Mouse (Mus musculus): ENCODE measurements around the gene Gpx6.
A peak's percentile ranks its signal among the peaks of the same experiment; 100 is the strongest.

Gene Gpx6

DNA sequence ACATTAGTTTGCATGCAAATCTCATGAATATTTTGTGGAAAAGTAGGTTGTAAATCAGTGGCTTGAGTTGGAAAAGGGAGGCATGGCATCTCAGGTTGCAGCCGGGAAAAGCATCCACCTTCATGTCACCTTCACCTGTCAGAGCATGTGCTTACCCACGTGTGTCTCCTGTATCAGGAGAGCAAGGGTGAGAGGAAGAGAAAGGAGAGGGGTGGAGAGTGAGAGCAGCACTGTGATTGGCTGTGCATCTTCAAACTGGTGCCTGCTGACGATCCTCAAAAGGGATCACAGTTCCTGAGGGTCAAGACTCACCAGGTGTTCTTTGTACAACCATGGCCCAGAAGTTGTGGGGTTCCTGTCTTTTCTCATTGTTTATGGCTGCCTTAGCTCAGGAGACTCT, at the start of gene Gpx6:
Gene Gpx6, plus strand, starts transcription at position 200 of the 400 bp plus-strand sequence.
- no peak for DNase-seq (ENCODE audit: low read depth in 2 of 2, low spot score in 2 of 2)

DNA sequence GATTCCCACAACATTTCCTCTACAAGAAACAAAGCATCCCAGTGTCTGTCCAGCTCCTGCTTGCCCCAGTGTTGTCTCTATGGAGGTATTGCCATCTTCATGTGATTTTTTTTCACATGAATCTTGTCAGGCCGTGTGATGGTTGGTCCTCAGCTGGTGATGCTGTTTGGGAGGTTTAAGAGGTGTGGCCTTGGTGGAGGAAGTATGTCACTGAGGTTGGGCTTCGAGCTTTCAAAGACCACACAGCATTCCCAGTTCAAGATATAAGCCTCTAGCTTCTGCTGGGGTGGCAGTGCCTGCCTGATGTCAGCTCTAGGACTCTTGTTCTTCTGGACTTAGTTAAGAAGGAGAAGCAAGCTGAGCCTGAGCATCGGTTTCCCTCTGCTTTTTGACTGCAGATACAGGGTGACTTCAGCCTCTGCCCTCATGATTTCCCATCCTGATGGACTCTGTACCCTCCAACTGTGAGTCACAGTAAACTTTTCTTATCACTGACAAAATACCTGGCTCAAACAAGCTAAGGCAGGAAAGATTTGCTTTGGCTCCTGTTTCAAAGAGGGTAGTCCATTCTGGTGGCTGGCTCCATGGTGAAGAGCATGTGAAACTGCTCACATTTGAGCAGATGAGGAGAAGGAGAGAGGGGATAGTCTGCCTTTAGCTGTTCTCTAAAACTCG, 49.0 kb upstream of the Gpx6 start:
- DNase-seq (ENCODE audit: low read depth in 2 of 2, low spot score in 2 of 2): no peak

DNA sequence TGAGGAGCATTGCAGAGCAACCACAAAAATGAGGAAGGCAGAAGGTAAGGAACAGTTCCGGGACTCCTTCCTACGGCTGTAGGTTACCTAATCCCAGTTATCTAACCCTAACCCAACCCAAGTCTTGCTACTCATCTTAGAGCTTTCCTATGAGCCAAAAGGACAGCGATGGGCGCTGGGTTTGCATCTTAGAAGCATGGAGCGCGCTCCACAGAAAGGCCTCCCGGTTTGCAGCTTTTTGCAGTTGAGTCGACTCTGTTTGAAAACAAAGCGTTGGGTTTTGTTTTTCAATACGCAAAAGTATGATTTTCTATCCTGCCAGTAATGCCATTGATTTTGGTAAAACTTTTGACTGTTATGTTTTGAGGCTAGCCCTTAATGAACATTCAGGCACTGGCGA, 48.0 kb upstream of the Gpx6 start:
- no peak for DNase-seq (ENCODE audit: low read depth in 2 of 2, low spot score in 2 of 2)

DNA sequence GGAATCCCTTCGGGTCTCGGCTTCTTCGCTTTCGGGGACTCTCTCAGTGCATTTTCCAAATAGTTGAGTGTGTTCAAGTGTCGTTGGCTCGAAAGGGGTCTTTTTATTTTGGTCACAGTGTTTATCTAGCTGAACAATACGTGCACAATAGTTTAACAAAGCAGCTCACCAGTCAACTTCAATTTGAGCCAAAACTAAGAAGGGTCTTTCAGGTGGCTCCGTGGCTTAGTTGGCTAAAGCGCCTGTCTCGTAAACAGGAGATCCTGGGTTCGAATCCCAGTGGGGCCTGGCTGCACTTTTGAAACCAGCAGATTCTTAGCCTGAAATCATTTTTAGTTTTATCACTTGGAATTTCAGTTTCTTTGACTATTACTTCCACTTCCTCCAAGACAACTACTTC, 47.6 kb upstream of the Gpx6 start:
- DNase-seq (ENCODE audit: low read depth in 2 of 2, low spot score in 2 of 2): no peak

DNA sequence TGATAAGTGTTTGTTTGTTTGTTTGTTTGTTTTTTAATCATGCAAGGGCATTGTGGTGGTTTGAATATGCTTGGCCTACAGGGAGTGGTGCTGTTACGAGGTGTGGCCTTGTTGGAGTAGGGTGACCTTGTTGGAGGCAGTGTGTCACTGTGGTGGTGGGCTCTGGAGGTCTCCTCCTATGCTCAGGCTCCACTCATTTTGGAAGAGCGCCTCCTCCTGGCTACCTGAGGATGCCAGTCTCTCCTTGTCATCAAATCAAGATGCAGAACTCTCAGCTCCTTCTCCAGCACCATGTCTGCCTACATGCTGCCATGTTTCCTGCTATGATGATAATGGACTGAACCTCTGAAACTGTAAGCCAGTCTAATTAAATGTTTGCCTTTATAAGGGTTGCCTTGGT, 46.2 kb upstream of the Gpx6 start:
- DNase-seq (ENCODE audit: low read depth in 2 of 2, low spot score in 2 of 2): no peak

DNA sequence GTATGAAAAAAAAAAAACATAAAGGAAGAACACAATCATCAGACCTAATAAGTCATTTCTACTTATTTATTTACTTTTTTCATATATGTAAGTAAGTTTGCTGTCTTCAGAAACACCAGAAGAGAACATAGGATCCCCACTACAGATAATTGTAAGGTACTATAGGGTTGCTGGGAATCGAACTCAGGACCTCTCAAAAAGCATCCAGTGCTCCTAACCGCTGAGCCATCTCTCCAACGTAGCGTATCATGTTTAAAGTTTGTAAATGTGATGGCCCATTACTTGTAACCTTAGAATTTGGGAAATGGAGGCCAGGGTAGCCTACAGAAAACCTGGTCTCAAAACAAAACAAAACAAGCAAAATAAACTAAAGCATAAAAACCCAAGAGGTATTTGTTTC, 44.4 kb upstream of the Gpx6 start:
- DNase-seq (ENCODE audit: low read depth in 2 of 2, low spot score in 2 of 2): no peak

DNA sequence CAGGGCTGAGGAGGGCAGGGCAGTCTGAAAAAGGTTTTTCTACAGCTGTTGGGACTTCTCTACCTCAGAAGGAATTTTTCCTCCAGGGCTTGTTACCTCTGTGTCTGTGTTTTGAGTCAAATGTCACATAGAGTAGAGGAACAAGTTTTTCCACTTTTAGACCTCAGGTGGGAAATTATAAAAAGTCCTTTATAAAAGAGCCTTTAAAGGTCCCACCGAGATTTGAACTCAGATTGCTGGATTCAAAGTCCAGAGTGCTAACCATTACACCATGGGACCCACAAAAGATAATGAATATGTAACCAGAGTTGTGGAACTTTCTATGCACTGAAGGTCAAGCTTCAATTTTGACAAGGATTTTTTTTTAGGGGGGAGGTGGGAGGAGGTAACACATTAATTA, 43.7 kb upstream of the Gpx6 start:
- no peak for DNase-seq (ENCODE audit: low read depth in 2 of 2, low spot score in 2 of 2)

DNA sequence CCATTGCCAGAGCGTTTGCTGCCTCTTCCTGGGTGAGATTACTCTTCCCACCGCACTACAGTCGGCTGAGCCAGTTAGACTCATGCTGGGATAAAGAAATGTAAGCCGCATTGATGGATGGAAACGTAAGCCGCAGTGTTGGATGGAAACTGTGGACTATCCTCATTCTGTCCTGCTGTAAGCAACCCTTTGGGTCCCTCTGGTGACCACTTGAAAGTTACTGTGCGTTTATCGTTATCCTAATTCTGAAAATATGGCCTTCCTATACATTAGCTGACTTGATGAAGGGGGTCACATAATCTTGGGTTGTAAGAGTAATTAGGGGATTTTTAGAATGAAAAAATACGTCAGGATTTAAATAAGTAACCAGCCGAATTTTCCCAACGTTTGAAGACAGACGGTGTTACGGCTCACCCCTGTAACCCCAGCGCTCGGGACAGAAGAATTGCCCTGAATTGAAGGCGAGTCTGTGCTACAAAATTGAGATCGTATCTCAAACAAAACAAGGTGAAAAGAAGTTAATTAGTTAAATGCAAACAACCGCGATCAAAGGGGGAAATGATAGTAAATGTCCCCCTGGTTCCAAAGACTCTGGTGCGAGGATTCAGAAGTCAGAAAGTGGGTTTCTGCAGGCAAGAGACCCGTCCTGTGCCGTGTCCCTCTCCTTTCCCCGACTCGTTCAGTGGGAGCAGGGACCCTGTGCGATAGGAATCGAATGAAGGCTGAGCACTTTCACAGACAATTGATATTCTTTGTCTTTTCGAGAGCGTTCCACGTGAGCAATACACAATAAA, 36.7 kb upstream of the Gpx6 start:
- DNase-seq (ENCODE audit: low read depth in 2 of 2, low spot score in 2 of 2): no peak

DNA sequence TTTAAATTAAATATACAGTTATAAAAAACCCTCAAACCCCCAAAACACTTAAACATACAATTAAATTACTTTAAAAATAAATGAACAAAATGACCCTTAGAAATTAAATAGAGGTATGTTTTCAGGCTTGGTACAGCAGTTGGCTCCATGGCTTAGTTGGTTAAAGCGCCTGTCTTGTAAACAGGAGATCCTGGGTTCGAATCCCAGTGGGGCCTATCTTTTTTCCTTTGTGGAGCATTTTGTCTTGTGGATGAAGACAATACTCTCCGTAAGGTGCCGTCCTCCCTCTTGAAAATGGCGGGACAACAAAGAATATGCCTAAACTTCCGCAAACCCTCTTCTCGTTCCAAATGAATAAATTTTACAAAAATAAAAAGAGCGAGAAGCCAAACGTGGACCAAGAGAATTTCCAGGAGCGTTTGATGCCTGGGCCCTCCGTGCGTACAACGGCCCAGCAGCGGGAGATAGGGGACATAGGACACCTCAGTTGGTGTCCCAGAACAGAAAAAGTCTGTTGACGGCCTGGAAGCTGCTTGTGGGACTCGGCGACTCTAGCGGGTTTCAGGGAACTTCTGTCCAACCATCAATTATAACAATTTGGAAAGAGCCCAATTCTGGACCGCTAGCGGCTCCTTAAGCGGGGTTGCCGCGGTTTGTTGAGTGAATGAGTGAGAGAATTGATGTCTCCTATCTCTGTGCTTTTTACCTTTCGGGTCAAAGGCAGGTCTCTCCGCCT, 35.9 kb upstream of the Gpx6 start:
- no peak for DNase-seq (ENCODE audit: low read depth in 2 of 2, low spot score in 2 of 2)

DNA sequence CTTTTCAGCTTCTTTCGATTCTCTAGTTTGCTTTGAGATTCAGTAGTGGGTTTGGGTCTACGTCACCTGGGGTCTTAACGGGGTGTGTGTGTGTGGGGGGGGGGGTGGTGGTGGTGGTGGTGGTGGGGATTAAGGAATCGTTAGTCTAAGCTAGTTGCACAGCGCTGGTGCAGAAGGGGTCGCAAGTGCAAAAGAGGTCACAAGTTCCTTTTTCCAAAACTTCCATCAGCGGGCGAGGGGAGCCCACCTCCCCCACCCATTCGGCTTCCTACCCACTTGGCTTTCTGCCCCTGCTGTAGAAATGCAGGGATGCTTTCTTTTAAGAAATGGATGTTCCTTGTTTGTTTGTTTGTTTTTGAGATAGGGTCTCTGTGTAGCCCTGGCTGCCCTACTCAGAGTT, 35.4 kb upstream of the Gpx6 start:
- no peak for DNase-seq (ENCODE audit: low read depth in 2 of 2, low spot score in 2 of 2)

DNA sequence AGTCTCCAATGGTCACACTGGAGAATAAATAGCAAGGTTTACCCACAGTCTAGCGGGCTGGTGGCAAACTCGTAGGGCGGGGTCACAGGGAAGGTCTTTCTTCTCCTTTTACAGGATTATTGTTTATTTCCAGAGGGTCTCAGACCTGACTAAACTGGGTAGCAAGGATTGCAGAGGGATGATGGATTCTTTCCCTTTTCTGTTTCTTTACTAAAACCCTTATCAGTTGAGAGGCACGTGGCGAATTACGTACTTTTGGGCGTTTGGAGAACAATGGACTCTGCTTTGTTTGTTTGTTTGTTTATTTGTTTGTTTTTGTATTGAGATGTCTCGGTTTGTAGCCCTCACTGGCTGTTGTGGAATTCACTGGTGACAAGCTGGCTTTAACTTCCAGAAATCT, 32.8 kb upstream of the Gpx6 start:
- no peak for DNase-seq (ENCODE audit: low read depth in 2 of 2, low spot score in 2 of 2)

DNA sequence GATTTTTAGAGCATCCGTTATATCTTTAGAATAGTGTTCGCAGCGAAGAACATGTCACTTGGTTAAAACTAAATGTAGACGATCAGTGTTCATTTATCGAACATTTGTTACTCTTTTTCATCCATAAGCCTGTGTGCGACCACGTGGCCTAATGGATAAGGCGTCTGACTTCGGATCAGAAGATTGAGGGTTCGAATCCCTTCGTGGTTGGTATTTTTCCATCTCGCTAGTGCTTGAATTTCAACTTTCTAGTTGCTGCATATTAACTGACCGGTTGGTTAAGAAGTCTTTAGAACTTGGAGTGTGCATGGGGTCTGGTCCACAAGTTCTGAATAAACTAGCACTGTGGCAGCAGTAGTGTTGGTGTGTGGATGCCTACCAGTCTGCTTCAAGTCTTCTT, 32.4 kb upstream of the Gpx6 start:
- DNase-seq (ENCODE audit: low read depth in 2 of 2, low spot score in 2 of 2): peak; percentile 73 to 81

DNA sequence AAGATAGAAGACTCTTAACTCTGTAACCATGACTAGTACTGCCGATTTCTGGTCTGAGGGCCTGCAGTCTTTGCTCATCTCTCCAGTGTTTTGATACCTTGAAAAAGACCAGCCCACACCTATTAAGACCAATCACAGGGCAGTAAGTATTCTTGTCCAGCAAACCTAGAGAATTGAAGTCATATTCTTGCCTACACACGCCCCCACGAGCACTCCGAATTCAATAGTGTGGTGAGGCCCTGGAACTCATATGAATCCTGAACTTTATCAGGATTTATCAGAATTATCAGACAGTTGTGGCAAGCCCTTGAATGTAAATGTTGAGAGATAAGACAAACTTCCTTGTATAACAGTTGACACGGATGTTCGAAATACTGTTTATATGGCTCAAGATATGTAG, 19.3 kb upstream of the Gpx6 start, which contains the start of gene Gpx5:
Gene Gpx5, minus strand, starts transcription at position 101 of the 400 bp plus-strand sequence.
- no peak for DNase-seq (ENCODE audit: low read depth in 2 of 2, low spot score in 2 of 2)

DNA sequence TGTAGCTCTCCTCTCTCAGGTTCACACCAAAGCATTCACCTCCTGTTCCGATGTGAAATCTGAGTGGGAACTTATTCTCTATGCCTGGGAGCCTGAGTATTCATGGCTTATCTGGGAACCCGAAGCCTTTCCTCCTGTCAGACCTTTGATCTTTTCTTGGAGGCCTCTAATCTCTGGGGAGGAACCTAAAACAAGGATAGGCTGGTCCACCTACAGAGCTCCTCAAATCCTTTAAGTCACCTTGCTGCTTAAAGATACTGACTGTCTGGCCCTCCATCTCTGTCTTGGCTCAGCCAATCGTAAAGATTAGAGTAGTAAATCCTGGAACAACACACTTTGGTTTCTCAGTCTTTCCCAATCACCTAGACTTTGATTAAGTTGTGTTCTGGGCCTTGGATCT, 13.4 kb upstream of the Gpx6 start:
- DNase-seq (ENCODE audit: low read depth in 2 of 2, low spot score in 2 of 2): no peak

DNA sequence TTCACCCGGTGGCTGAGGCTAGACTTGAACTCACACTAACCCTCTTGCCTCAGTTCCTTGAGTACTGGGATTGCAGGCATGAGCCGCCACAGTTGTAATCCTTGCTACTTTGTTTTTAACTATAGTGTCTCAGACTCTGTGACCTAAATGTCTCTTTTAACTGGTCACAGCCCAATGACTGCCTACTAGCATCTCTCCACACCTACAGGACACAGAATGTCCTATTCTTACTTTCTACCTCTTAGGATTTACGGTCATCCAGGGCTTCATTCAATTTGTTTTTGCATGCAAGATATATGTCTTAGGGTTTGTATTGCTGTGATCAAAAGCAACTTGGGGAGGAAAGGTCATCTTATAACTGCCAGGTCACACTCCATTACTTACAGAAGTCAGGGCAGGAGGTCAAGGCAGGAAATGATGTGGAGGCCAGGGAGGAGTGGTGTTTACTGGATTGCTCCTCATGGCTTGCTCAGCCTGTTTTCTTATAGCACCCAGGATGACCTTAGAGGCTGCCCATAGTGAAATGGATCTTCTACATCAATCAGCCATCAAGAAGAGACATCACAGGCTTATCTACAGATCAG, 7.3 kb upstream of the Gpx6 start:
- no peak for DNase-seq (ENCODE audit: low read depth in 2 of 2, low spot score in 2 of 2)

DNA sequence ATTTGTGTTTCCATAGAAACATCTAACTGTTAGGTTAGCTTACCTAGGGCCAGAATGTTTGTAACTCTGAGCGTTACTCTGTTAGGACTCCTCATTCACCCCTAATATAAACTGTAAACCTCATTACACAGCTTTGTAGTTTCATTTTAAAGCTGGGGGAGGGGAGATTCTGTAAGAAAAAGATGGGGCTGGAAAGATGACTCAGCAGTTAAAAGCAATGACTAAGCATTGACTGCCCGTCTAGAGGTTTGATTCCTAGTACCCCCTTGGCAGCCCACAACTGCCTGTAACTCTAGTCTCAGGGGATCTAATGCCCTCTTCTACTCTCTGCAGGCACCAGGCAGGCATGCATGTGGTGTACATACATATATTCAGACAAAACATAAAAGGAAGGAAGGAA, 2.1 kb upstream of the Gpx6 start:
- no peak for DNase-seq (ENCODE audit: low read depth in 2 of 2, low spot score in 2 of 2)

DNA sequence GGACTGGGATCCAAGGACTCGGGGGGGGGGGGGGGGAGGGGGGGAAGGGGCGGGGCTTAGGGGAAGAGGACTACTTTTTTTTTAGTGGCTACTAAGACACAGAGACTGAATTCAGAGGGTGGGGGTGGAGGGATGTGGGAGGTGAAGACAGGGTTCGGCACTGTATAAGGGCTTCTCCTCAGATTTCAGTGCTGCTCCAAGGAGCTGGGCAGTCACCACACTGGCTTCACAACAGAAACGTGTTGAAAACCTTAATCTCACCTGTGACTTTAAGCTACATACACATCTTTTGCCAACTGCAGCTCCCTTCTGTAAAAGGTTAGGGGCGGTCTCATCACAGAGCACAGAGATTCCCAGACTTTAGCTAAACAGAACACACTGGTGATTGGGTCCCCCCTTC, 929 bp downstream of the Gpx6 start:
- DNase-seq (ENCODE audit: low read depth in 2 of 2, low spot score in 2 of 2): no peak

DNA sequence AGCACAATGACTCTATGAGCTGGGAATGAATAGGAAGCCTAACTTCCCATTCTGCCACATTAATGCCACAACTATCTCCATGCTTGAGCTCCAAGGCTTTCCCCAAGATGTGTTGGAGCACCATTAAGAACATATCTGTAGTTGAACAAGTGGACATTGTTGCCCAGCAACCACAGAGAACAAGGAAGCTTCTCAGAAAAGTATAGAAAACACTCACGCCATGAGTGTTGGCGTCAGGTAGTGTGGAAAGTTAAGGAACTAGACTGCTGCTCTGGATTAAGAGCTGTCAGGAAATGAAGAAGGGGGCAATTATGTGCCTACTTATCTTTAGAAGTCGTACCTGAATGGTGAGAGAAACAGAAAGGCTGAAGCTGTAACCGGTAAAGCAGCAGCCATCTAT, 2.0 kb downstream of the Gpx6 start:
- no peak for DNase-seq (ENCODE audit: low read depth in 2 of 2, low spot score in 2 of 2)

DNA sequence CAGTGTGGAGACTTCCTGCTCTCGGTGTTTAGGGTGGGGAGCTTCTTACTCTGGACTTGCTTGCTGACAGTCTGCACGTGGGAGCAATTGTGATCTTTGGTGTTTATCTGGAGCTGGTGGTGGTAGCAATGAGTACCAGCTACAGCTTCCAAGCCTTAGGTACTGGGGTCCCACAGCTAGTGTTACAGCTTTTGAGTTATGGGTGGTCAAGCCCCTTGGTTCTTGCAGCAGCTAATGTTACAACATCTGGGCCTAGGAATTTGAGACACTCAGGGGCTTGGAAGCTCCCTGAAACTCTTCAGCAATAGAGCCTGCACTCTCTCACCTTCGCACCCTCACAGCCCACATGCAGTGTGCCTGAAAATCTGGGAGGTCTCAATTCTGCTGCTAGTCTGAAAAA, 8.3 kb downstream of the Gpx6 start:
- no peak for DNase-seq (ENCODE audit: low read depth in 2 of 2, low spot score in 2 of 2)

DNA sequence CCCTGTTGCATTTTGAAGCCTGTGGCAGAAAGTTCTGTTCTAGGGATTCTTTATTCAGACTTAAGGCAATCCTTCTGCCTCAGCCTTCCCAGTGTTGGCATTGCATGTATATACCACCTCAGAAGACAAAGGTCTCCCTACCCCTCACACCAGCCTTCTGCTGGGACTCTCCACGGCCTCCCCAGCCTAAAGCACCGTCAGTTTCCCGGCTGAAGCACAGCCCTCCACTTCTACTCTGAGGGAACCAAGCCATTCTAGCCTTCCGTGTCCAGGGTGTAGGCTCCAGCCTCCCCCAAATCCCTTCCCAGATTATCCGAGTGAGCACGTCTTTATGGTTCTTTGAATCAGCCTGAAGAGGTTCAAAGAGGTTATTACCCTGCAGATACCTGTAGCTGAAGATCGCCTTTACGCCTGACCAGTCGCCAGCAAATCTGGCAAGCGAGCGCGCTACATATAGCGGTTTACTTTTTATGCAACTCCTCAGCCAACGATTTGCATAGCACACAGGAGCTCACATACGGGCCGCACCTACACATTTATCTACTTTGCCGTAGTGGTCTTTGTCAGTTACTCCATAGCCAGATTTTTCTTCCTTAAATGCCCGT, 10.1 kb downstream of the Gpx6 start:
- no peak for DNase-seq (ENCODE audit: low read depth in 2 of 2, low spot score in 2 of 2)
